ENCODE assay signal across 8 mouse cellular contexts in the genomic region with DNA sequence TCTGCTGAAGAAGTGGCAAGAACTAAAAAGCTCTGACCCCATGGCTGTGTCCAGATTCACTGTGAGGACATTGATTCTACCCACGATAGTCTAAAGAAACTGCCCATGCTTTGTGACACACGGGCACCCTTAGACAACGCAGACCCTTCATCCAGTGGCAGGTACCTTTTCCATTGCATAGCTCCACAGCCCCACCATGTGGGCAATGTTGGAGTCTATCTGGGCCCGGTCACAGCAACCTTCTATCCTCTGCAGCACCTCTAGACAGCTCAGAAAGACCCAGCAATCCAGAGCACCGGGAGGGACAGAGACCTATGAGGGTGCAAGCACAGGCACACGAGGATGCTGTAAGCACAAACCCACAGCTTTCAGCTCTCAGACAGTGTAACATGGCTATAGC. TPM values are rescaled to one million over a fixed set of nuclear protein-coding genes. Genes with fewer than 3 reads are reported as not detected.
DNase-seq lines count a peak whose midpoint lies in the region; ATAC-seq and TF ChIP-seq lines count a peak whose summit lies in the region.

No protein-coding gene starts in this region.

- H3K79me2 ChIP-seq in CH12.LX (replicated peaks; ENCODE audit: control insufficient read depth, extremely low read depth, insufficient read depth, poor library complexity, severe bottlenecking): no peaks in the 10 kb centered on the region

- peaks cover 88% of the 10 kb centered on the region for H3K36me3 ChIP-seq in intestine, postnatal 0 days (ENCODE audit: control insufficient read depth, insufficient read depth)
- peaks cover 37% of the 10 kb centered on the region for H3K36me3 ChIP-seq in intestine, embryonic 15.5 days
- peaks cover 75 to 100% of the 10 kb centered on the region in 2 experiments for H3K36me3 ChIP-seq in CH12.LX (replicated peaks in 1 of 2; ENCODE audit: control insufficient read depth in 1 of 2, insufficient read depth in 1 of 2, low read length in 1 of 2)

- no peak overlapping the region for H3K27ac ChIP-seq in intestine, postnatal 0 days (ENCODE audit: low read depth, low read length)
- no peak overlapping the region for H3K27ac ChIP-seq in intestine, embryonic 15.5 days
- H3K27ac ChIP-seq in CH12.LX (ENCODE audit: insufficient read depth, low read depth): no peak overlapping the region

- no peak for TF ChIP-seq POLR2A in CH12.LX (IDR thresholded peaks at IDR 0.05; ENCODE audit: low read depth, low read length)

- no peak overlapping the region for H3K9ac ChIP-seq in intestine, postnatal 0 days (ENCODE audit: low read depth, low read length)
- H3K9ac ChIP-seq in intestine, embryonic 15.5 days: no peak overlapping the region
- no peak overlapping the region for H3K9ac ChIP-seq in CH12.LX (ENCODE audit: insufficient read depth, low read depth)

- peak; percentile 43 for TF ChIP-seq RAD21 in CH12.LX (IDR thresholded peaks at IDR 0.05; ENCODE audit: low read depth, low read length)

- ATAC-seq in intestine, postnatal 0 days: no peak; the same call in 1 of the 2 replicates
- ATAC-seq in intestine, embryonic 15.5 days: no peak

- no peak overlapping the region for H3K4me3 ChIP-seq in intestine, postnatal 0 days (ENCODE audit: low read depth, low read length)
- no peak overlapping the region for H3K4me3 ChIP-seq in intestine, embryonic 15.5 days (replicated peaks)
- no peak overlapping the region for H3K4me3 ChIP-seq in CH12.LX (replicated peaks in 1 of 3; ENCODE audit: low read depth in 2 of 3, low read length in 2 of 3, poor library complexity in 1 of 3)

- no peak for TF ChIP-seq EP300 in CH12.LX (IDR thresholded peaks at IDR 0.05; ENCODE audit: low read length)

- dilution Hi-C loops in CH12.LX (cut with MboI; ENCODE audit: extremely low pct_ligation_motif_present, extremely low pct_unique_long_range_greater_than_20kb, low sequenced_read_pairs): no loop called here

- in situ Hi-C loops in CH12.LX (cut with MboI; ENCODE audit: low pct_ligation_motif_present, low pct_unique_long_range_greater_than_20kb, low sequenced_read_pairs): no loop called here

- TF ChIP-seq CTCF in intestine, postnatal 0 days (IDR thresholded peaks at IDR 0.05; ENCODE audit: low read depth): peak; percentile 69
- TF ChIP-seq CTCF in CH12.LX (conservative IDR thresholded peaks at IDR 0.05 in 1 of 2, IDR thresholded peaks at IDR 0.05 in 1 of 2; ENCODE audit: low read depth in 2 of 2, low read length in 2 of 2): peak in 1 of 2 experiments; percentile 59; a peak in 2 of 4 replicates

- WGBS in intestine, postnatal 0 days: 62% methylated on average over 6 of the region's 6 CpGs
- WGBS in intestine, embryonic 15.5 days: 64% methylated on average over 6 of the region's 6 CpGs

- DNase-seq in 3T3-L1 (ENCODE audit: low read depth, low spot score) (peak; percentile 6), CH12.LX (ENCODE audit: extremely low read depth) (no peak)
- peak; percentile 44 for DNase-seq in induced T-regulatory cell, adult 2 months (ENCODE audit: low read depth)
- DNase-seq in urinary bladder, postnatal 36 days (ENCODE audit: low spot score in 2 of 2): no peak
- DNase-seq in urinary bladder, adult 18-20 months (ENCODE audit: low spot score in 2 of 2): no peak
- no peak for DNase-seq in right cerebral cortex, postnatal 25 days

- H3K4me1 ChIP-seq in intestine, postnatal 0 days (replicated peaks; ENCODE audit: control insufficient read depth, insufficient read depth, low read length): no peaks in the 10 kb centered on the region
- no peaks in the 10 kb centered on the region for H3K4me1 ChIP-seq in intestine, embryonic 15.5 days (replicated peaks)
- no peaks in the 10 kb centered on the region for H3K4me1 ChIP-seq in CH12.LX (ENCODE audit: control insufficient read depth in 1 of 2, insufficient read depth in 2 of 2)

- H3K9me3 ChIP-seq in intestine, postnatal 0 days (ENCODE audit: control insufficient read depth): no peaks in the 10 kb centered on the region
- no peaks in the 10 kb centered on the region for H3K9me3 ChIP-seq in intestine, embryonic 15.5 days
- H3K9me3 ChIP-seq in CH12.LX (replicated peaks; ENCODE audit: low read length): no peaks in the 10 kb centered on the region

- no peaks in the 10 kb centered on the region for H3K27me3 ChIP-seq in intestine, postnatal 0 days (replicated peaks; ENCODE audit: control insufficient read depth, insufficient read depth, low read length)
- no peaks in the 10 kb centered on the region for H3K27me3 ChIP-seq in intestine, embryonic 15.5 days (replicated peaks)
- no peaks in the 10 kb centered on the region for H3K27me3 ChIP-seq in CH12.LX (replicated peaks)

- no peak overlapping the region for H3K4me2 ChIP-seq in intestine, postnatal 0 days (replicated peaks; ENCODE audit: low read depth)
- no peak overlapping the region for H3K4me2 ChIP-seq in intestine, embryonic 15.5 days (replicated peaks)
- H3K4me2 ChIP-seq in CH12.LX (ENCODE audit: insufficient read depth, low read depth, poor library complexity, severe bottlenecking): no peak overlapping the region

TF ChIP-seq in CH12.LX, 34 proteins besides CTCF, POLR2A, EP300 and RAD21:
- TF ChIP-seq SMC3 (IDR thresholded peaks at IDR 0.05; ENCODE audit: low read depth, low read length) (peak; percentile 45), MAFK (IDR thresholded peaks at IDR 0.05; ENCODE audit: insufficient replicate concordance, low read length) (no peak), JUN (IDR thresholded peaks at IDR 0.05; ENCODE audit: insufficient read depth, low read depth, low read length) (no peak), MYC (IDR thresholded peaks at IDR 0.05; ENCODE audit: low read depth, low read length) (no peak), MXI1 (IDR thresholded peaks at IDR 0.05; ENCODE audit: low read depth, low read length) (no peak), TCF12 (IDR thresholded peaks at IDR 0.05; ENCODE audit: low read depth, low read length) (no peak)
TF ChIP-seq in CH12.LX: peak in this region for 1.

RNA-seq across cellular contexts. Expression of a gene that starts 26.4 kb away (rescaled TPM):
- 4.2 TPM in 2 replicates for polyA plus RNA-seq in intestine, postnatal 0 days (2015; fragmentation: Nextera tagmentation; extraction: Ambion mirVana)
- polyA plus RNA-seq in intestine, embryonic 15.5 days (2015; fragmentation: Nextera tagmentation; extraction: Ambion mirVana): 17.5 and 17.7 TPM in 2 replicates
- total RNA-seq in CH12.LX (2012; rRNA removed): 43.0 and 55.5 TPM in 2 replicates
- 48.6 and 49.9 TPM in 2 replicates for total RNA-seq in CH12.LX (2014; rRNA removed)
- 41.2 and 42.9 TPM in 2 replicates for polyA plus RNA-seq in CH12.LX (2012; ENCODE audit: insufficient read length, low read depth)

RNA-seq across cellular contexts. Expression of a gene that starts 33.1 kb away (rescaled TPM):
- 28.1 and 32.1 TPM in 2 replicates for polyA plus RNA-seq in intestine, postnatal 0 days (2015; fragmentation: Nextera tagmentation; extraction: Ambion mirVana)
- 17.3 and 17.6 TPM in 2 replicates for polyA plus RNA-seq in intestine, embryonic 15.5 days (2015; fragmentation: Nextera tagmentation; extraction: Ambion mirVana)
- total RNA-seq in CH12.LX (2012; rRNA removed) (22.1 and 23.4 TPM in 2 replicates), CH12.LX (2014; rRNA removed) (24.7 and 26.5 TPM in 2 replicates)
- 21.2 and 26.7 TPM in 2 replicates for polyA plus RNA-seq in CH12.LX (2012; ENCODE audit: insufficient read length, low read depth)

RNA-seq across cellular contexts. Expression of a gene that starts 41.7 kb away (rescaled TPM):
- 21.9 and 23.9 TPM in 2 replicates for polyA plus RNA-seq in intestine, postnatal 0 days (2015; fragmentation: Nextera tagmentation; extraction: Ambion mirVana)
- 34.9 and 37.2 TPM in 2 replicates for polyA plus RNA-seq in intestine, embryonic 15.5 days (2015; fragmentation: Nextera tagmentation; extraction: Ambion mirVana)
- total RNA-seq in CH12.LX (2012; rRNA removed) (43.9 and 45.7 TPM in 2 replicates), CH12.LX (2014; rRNA removed) (34.3 and 51.0 TPM in 2 replicates)
- 29.9 and 34.3 TPM in 2 replicates for polyA plus RNA-seq in CH12.LX (2012; ENCODE audit: insufficient read length, low read depth)

Comparison
In these comparisons a context has a peak if more than half of its experiments do, and no peak if none do; other contexts are left out.
1. DNase-seq: peak in 3T3-L1 (single experiment) and induced T-regulatory cell, adult 2 months (single experiment); none in CH12.LX (single experiment), urinary bladder, postnatal 36 days (0 of 2), urinary bladder, adult 18-20 months (0 of 2) and right cerebral cortex, postnatal 25 days (single experiment).